Mouse (Mus musculus) ES-E14 (cell line): ENCODE measurements around the gene Nup107. TPM values are rescaled to one million over a fixed set of nuclear protein-coding genes. Genes with fewer than 3 reads are reported as not detected.

Experiments
- DNase-seq: peaks from one replicate; pipeline ENCODE4 v3.0.0-alpha.2; 2013; ENCODE audit warnings: low read depth, low spot score
- H3K27ac ChIP-seq: 2 replicates; pipeline ENCODE4 v1.5.1; 2012; ENCODE audit warnings: low read depth, mild to moderate bottlenecking, low read length, moderate library complexity, mixed read lengths; ENCODE audit not compliant: poor library complexity, insufficient read depth, severe bottlenecking
- H3K36me3 ChIP-seq: 2 replicates; pipeline ENCODE4 v1.6.1; 2012; ENCODE audit warnings: mild to moderate bottlenecking, low read length, moderate library complexity, mixed read lengths; ENCODE audit not compliant: control insufficient read depth, poor library complexity, insufficient read depth, severe bottlenecking
- H3K4me1 ChIP-seq, 2 experiments: fragments of 150-350 bp in 1 of 2; sonication (generic) in 1 of 2; 2 replicates each; pipeline ENCODE4 v1.6.1; 2012; ENCODE audit warnings: low read length in 2 of 2, mild to moderate bottlenecking in 1 of 2, mixed read lengths in 1 of 2; ENCODE audit not compliant: control insufficient read depth in 2 of 2, insufficient read depth in 2 of 2, poor library complexity in 1 of 2
- H3K4me3 ChIP-seq, 2 experiments: fragments of 150-350 bp in 1 of 2; sonication (generic) in 1 of 2; 2 replicates each; pipeline ENCODE4 v1.5.1; 2012; ENCODE audit warnings: low read length in 2 of 2, low read depth in 1 of 2, mild to moderate bottlenecking in 1 of 2, mixed read lengths in 1 of 2; ENCODE audit not compliant: insufficient read depth in 1 of 2, poor library complexity in 1 of 2, severe bottlenecking in 1 of 2
- H3K9ac ChIP-seq: 2 replicates; pipeline ENCODE4 v1.6.1; 2012; ENCODE audit warnings: low read depth, mild to moderate bottlenecking, low read length, mixed read lengths; ENCODE audit not compliant: poor library complexity, insufficient read depth, severe bottlenecking
- H3K9me3 ChIP-seq: fragments of 150-350 bp; sonication (generic); 2 replicates; pipeline ENCODE4 v1.6.1; 2012; ENCODE audit warnings: low read depth, mild to moderate bottlenecking, low read length; ENCODE audit not compliant: control insufficient read depth, insufficient read depth
- CHD2 ChIP-seq: IDR thresholded peaks from 2 replicates; pipeline ENCODE4 v1.6.1; 2014; ENCODE audit warnings: mild to moderate bottlenecking, low read depth, low read length, inconsistent platforms
- HCFC1 ChIP-seq: IDR thresholded peaks from 2 replicates; pipeline ENCODE4 v1.6.1; 2012; ENCODE audit warnings: low read length, inconsistent platforms, borderline replicate concordance; ENCODE audit not compliant: insufficient read depth
- MAFK ChIP-seq: IDR thresholded peaks from 2 replicates; pipeline ENCODE4 v1.6.1; 2014; ENCODE audit warnings: mild to moderate bottlenecking, low read depth, low read length, inconsistent platforms; ENCODE audit not compliant: insufficient read depth
- ZC3H11A ChIP-seq: IDR thresholded peaks from 2 replicates; pipeline ENCODE4 v1.6.1; 2012; ENCODE audit warnings: low read depth, mild to moderate bottlenecking, inconsistent platforms, low read length, borderline replicate concordance
- ZNF384 ChIP-seq: IDR thresholded peaks from 2 replicates; pipeline ENCODE4 v1.6.1; 2012; ENCODE audit warnings: low read depth, low read length, inconsistent platforms
- in situ Hi-C, 2 experiments: fragments of 600-800 bp; cut with MboI; formaldehyde crosslinking; loops; one replicate each; pipeline ENCODE4 v1.15.1; 2025; ENCODE audit warnings: low sequenced_read_pairs in 2 of 2, inconsistent platforms in 1 of 2; ENCODE audit not compliant: unreplicated experiment in 2 of 2
- total RNA-seq: library from RNA; depleted of rRNA; stranded (reverse); fragments of 300-350 nt; gene quantifications from 2 replicates; pipeline ENCODE4 v1.2.3, GENCODE M21; 2012

The Nup107 gene
- total RNA-seq, 1 experiment, result 80.8 TPM

DNA sequence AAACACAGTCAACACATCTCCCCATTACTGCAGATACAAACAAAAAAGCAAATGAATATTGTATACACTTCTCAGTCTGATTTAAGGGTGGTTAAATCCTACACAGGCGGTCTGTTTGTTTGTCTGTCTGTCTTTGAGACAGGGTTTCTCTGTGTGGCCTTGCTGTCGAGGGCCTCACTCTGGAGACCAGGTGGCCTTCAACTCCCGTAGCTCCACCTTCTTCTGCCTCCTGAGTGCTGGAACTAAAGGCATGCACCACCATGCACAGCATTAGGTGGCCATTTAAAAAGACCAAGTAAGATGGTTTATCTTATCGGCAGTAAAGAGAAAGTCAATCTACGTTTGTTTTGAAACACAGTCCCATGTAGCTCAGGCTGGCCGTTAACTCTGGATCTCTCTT lies 30.8 kb upstream of the Nup107 start:
- Histone ChIP-seq H3K4me1 (peaks cover 0 to 4% of the 10 kb centered on the region in 2 experiments; a peak in 2 of 4 replicates), H3K4me3 (no peak overlapping the region), H3K9me3 (no peaks in the 10 kb centered on the region), H3K36me3 (peaks cover 24% of the 10 kb centered on the region), H3K9ac (no peak overlapping the region), H3K27ac (no peak overlapping the region)
- TF ChIP-seq HCFC1 (no peak), CHD2 (no peak), MAFK (no peak)
- in situ Hi-C loops, result no loop called here
- DNase-seq, result no peak

DNA sequence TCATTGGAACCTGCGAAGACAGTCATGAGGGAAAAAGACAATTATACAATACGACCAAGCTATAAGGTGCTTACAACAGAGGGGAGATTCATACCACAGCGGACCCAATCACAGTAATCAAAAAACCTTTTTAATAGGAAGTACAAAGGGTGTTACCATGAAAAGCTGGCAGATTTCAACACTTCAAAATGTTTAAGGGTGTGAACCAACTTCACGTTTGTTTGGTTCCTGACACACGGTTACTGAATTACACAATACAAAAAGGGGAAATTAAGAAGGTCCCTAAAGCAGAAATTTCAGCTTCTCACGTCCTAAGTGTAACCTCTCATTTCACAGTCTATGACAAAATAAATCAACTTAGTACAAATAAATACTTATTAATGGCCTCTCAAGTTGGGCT lies 26.1 kb upstream of the Nup107 start:
- TF ChIP-seq HCFC1, result no peak
- no peak for TF ChIP-seq ZNF384
- no peak for TF ChIP-seq MAFK
- no peak for TF ChIP-seq ZC3H11A
- TF ChIP-seq CHD2, result no peak
- in situ Hi-C loops, result no loop called here
- Histone ChIP-seq H3K9me3 (no peaks in the 10 kb centered on the region), H3K4me1 (no peaks in the 10 kb centered on the region), H3K36me3 (peaks cover 40% of the 10 kb centered on the region), H3K9ac (no peak overlapping the region), H3K27ac (no peak overlapping the region), H3K4me3 (no peak overlapping the region)
- DNase-seq, result no peak

GRCm38 (mm10) chr10:117816721-117817120 lies 24.2 kb upstream of the Nup107 start:
- no peak for TF ChIP-seq MAFK
- TF ChIP-seq ZC3H11A, result no peak
- TF ChIP-seq CHD2, result no peak
- no peak for TF ChIP-seq HCFC1
- no peaks in the 10 kb centered on the region for H3K9me3 ChIP-seq
- peaks cover 4 to 8% of the 10 kb centered on the region in 2 experiments; a peak in 2 of 4 replicates for H3K4me1 ChIP-seq
- no peak overlapping the region for H3K27ac ChIP-seq
- H3K4me3 ChIP-seq, result no peak overlapping the region
- no peak overlapping the region for H3K9ac ChIP-seq
- in situ Hi-C loops, result no loop called here
- peaks cover 35% of the 10 kb centered on the region for H3K36me3 ChIP-seq
- DNase-seq, result no peak

GRCm38 (mm10) chr10:117812501-117812900 lies 20.0 kb upstream of the Nup107 start:
- Histone ChIP-seq H3K4me3 (no peak overlapping the region), H3K27ac (no peak overlapping the region), H3K4me1 (peaks cover 13 to 32% of the 10 kb centered on the region in 2 experiments), H3K9me3 (no peaks in the 10 kb centered on the region), H3K36me3 (peaks cover 19% of the 10 kb centered on the region), H3K9ac (no peak overlapping the region)
- in situ Hi-C loops, result no loop called here
- no peak for DNase-seq
- TF ChIP-seq ZNF384 (no peak), ZC3H11A (no peak), HCFC1 (no peak), MAFK (no peak), CHD2 (no peak)

DNA sequence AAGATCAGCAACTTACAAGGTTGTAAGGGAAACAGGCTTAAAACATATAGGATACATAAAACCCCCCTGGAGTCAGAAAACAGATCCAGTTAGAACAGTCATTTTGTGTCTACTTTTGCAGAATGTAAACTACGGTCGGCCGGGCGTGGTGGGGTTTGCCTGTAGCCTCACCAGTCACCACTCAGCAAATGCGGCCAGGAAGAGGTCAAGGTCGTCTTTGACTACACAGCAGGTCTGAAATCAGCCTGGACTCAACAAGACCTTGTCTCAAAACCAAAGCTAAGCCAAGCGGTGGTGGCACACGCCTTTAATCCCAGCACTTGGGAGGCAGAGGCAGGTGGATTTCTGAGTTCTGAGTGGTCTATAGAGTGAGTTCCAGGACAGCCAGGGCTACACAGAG lies 19.1 kb upstream of the Nup107 start:
- Histone ChIP-seq H3K9ac (no peak overlapping the region), H3K27ac (no peak overlapping the region), H3K4me1 (peaks cover 13 to 36% of the 10 kb centered on the region in 2 experiments), H3K9me3 (no peaks in the 10 kb centered on the region), H3K4me3 (no peak overlapping the region), H3K36me3 (peaks cover 13% of the 10 kb centered on the region)
- in situ Hi-C loops, result no loop called here
- no peak for DNase-seq
- TF ChIP-seq CHD2, result no peak
- no peak for TF ChIP-seq MAFK
- no peak for TF ChIP-seq ZC3H11A
- TF ChIP-seq ZNF384, result no peak
- no peak for TF ChIP-seq HCFC1
